Mouse (Mus musculus): ENCODE results near the gene Ccdc107. TPM values are rescaled to one million over a fixed set of nuclear protein-coding genes. Genes with fewer than 3 reads are reported as not detected.
A peak's percentile ranks its signal among the peaks of the same experiment; 100 is the strongest.

Ccdc107 gene
- polyA plus RNA-seq, 1 experiment from 2014 or later: 85.8 TPM

- Histone ChIP-seq H3K9ac (ENCODE audit: low read length) (no peak overlapping the region), H3K9me3 (ENCODE audit: control insufficient read depth, low read length) (no peaks in the 10 kb centered on the region), H3K27me3 (ENCODE audit: control insufficient read depth, insufficient read depth, low read length) (no peaks in the 10 kb centered on the region), H3K27ac (replicated peaks in 1 of 2; ENCODE audit: control insufficient read depth in 1 of 2, insufficient read depth in 1 of 2, low read depth in 2 of 2, low read length in 2 of 2) (no peak overlapping the region), H3K4me2 (ENCODE audit: low read length) (no peak overlapping the region), H3K4me1 (ENCODE audit: control insufficient read depth in 2 of 2, insufficient read depth in 2 of 2, low read length in 2 of 2) (peaks cover 10 to 12% of the 10 kb centered on the region in 2 experiments), H3K36me3 (ENCODE audit: control insufficient read depth, insufficient read depth, low read length) (no peaks in the 10 kb centered on the region), H3K4me3 (ENCODE audit: control insufficient read depth in 1 of 2, insufficient read depth in 1 of 2, low read depth in 1 of 2, low read length in 2 of 2) (no peak overlapping the region)
- ATAC-seq (ENCODE audit: insufficient number of reproducible peaks, insufficient read depth, low FRiP score, low read depth): no peak
- 86% methylated on average over 8 of the region's 8 CpGs for WGBS
These were observed 13.4 kb downstream of the Ccdc107 start for GRCm38 (mm10) chr4:43506074-43506473.

GRCm38 (mm10) chr4:43506536-43507185, 14.0 kb downstream of the Ccdc107 start, which contains the start of gene Car9:
TSS of gene Car9 (plus strand) at chr4:43506966.
- peaks cover 10 to 12% of the 10 kb centered on the region in 2 experiments for H3K4me1 ChIP-seq (ENCODE audit: control insufficient read depth in 2 of 2, insufficient read depth in 2 of 2, low read length in 2 of 2)
- H3K9me3 ChIP-seq (ENCODE audit: control insufficient read depth, low read length): no peaks in the 10 kb centered on the region
- H3K36me3 ChIP-seq (ENCODE audit: control insufficient read depth, insufficient read depth, low read length): no peaks in the 10 kb centered on the region
- H3K4me2 ChIP-seq (ENCODE audit: low read length): peak within 1 kb of the TSS; percentile 91
- peak within 1 kb of the TSS; percentile 76; the same call in 1 of the 2 replicates for H3K9ac ChIP-seq (ENCODE audit: low read length)
- peak within 1 kb of the TSS; percentile 55 to 74 for H3K4me3 ChIP-seq (ENCODE audit: control insufficient read depth in 1 of 2, insufficient read depth in 1 of 2, low read depth in 1 of 2, low read length in 2 of 2)
- H3K27ac ChIP-seq (replicated peaks in 1 of 2; ENCODE audit: control insufficient read depth in 1 of 2, insufficient read depth in 1 of 2, low read depth in 2 of 2, low read length in 2 of 2): no peak within 1 kb of the TSS
- ATAC-seq (ENCODE audit: insufficient number of reproducible peaks, insufficient read depth, low FRiP score, low read depth): no peak
- H3K27me3 ChIP-seq (ENCODE audit: control insufficient read depth, insufficient read depth, low read length): no peaks in the 10 kb centered on the region
- 71% methylated on average over 9 of the region's 9 CpGs for WGBS

GRCm38 (mm10) chr4:43507938-43508665, 15.4 kb downstream of the Ccdc107 start:
- Histone ChIP-seq H3K9me3 (ENCODE audit: control insufficient read depth, low read length) (no peaks in the 10 kb centered on the region), H3K9ac (ENCODE audit: low read length) (peak overlapping the region; percentile 76), H3K36me3 (ENCODE audit: control insufficient read depth, insufficient read depth, low read length) (no peaks in the 10 kb centered on the region), H3K4me2 (ENCODE audit: low read length) (peak overlapping the region; percentile 91), H3K27me3 (ENCODE audit: control insufficient read depth, insufficient read depth, low read length) (no peaks in the 10 kb centered on the region), H3K27ac (replicated peaks in 1 of 2; ENCODE audit: control insufficient read depth in 1 of 2, insufficient read depth in 1 of 2, low read depth in 2 of 2, low read length in 2 of 2) (peak overlapping the region; percentile 63 to 69; a peak in 3 of 4 replicates), H3K4me1 (ENCODE audit: control insufficient read depth in 2 of 2, insufficient read depth in 2 of 2, low read length in 2 of 2) (peaks cover 12 to 18% of the 10 kb centered on the region in 2 experiments), H3K4me3 (ENCODE audit: control insufficient read depth in 1 of 2, insufficient read depth in 1 of 2, low read depth in 1 of 2, low read length in 2 of 2) (peak overlapping the region; percentile 55 to 74)
- 4% methylated on average over 21 of the region's 22 CpGs for WGBS
- ATAC-seq (ENCODE audit: insufficient number of reproducible peaks, insufficient read depth, low FRiP score, low read depth): peak; percentile 25; the same call in 1 of the 2 replicates

GRCm38 (mm10) chr4:43508666-43508997, 15.9 kb downstream of the Ccdc107 start:
- WGBS: 2% methylated on average over 13 of the region's 13 CpGs
- H3K4me3 ChIP-seq (ENCODE audit: control insufficient read depth in 1 of 2, insufficient read depth in 1 of 2, low read depth in 1 of 2, low read length in 2 of 2): peak overlapping the region; percentile 55 to 74
- peak overlapping the region; percentile 91 for H3K4me2 ChIP-seq (ENCODE audit: low read length)
- H3K4me1 ChIP-seq (ENCODE audit: control insufficient read depth in 2 of 2, insufficient read depth in 2 of 2, low read length in 2 of 2): peaks cover 12 to 18% of the 10 kb centered on the region in 2 experiments
- no peaks in the 10 kb centered on the region for H3K9me3 ChIP-seq (ENCODE audit: control insufficient read depth, low read length)
- no peaks in the 10 kb centered on the region for H3K36me3 ChIP-seq (ENCODE audit: control insufficient read depth, insufficient read depth, low read length)
- H3K9ac ChIP-seq (ENCODE audit: low read length): peak overlapping the region; percentile 76
- no peaks in the 10 kb centered on the region for H3K27me3 ChIP-seq (ENCODE audit: control insufficient read depth, insufficient read depth, low read length)
- peak overlapping the region; percentile 63 to 69; a peak in 3 of 4 replicates for H3K27ac ChIP-seq (replicated peaks in 1 of 2; ENCODE audit: control insufficient read depth in 1 of 2, insufficient read depth in 1 of 2, low read depth in 2 of 2, low read length in 2 of 2)
- peak; percentile 77 for ATAC-seq (ENCODE audit: insufficient number of reproducible peaks, insufficient read depth, low FRiP score, low read depth)

- Histone ChIP-seq H3K9ac (ENCODE audit: low read length) (peak overlapping the region; percentile 76), H3K4me2 (ENCODE audit: low read length) (peak overlapping the region; percentile 91), H3K27ac (replicated peaks in 1 of 2; ENCODE audit: control insufficient read depth in 1 of 2, insufficient read depth in 1 of 2, low read depth in 2 of 2, low read length in 2 of 2) (no peak overlapping the region), H3K4me3 (ENCODE audit: control insufficient read depth in 1 of 2, insufficient read depth in 1 of 2, low read depth in 1 of 2, low read length in 2 of 2) (peak overlapping the region; percentile 55 to 74), H3K27me3 (ENCODE audit: control insufficient read depth, insufficient read depth, low read length) (no peaks in the 10 kb centered on the region), H3K9me3 (ENCODE audit: control insufficient read depth, low read length) (no peaks in the 10 kb centered on the region), H3K4me1 (ENCODE audit: control insufficient read depth in 2 of 2, insufficient read depth in 2 of 2, low read length in 2 of 2) (peaks cover 12 to 21% of the 10 kb centered on the region in 2 experiments), H3K36me3 (ENCODE audit: control insufficient read depth, insufficient read depth, low read length) (no peaks in the 10 kb centered on the region)
- no peak for ATAC-seq (ENCODE audit: insufficient number of reproducible peaks, insufficient read depth, low FRiP score, low read depth)
- 36% methylated on average over 9 of the region's 9 CpGs for WGBS
These were observed 16.4 kb downstream of the Ccdc107 start for GRCm38 (mm10) chr4:43509109-43509508.

- H3K9me3 ChIP-seq (ENCODE audit: control insufficient read depth, low read length): no peaks in the 10 kb centered on the region
- peaks cover 23% of the 10 kb centered on the region for H3K36me3 ChIP-seq (ENCODE audit: control insufficient read depth, insufficient read depth, low read length)
- 42% methylated on average over 19 of the region's 19 CpGs for WGBS
- no peak for ATAC-seq (ENCODE audit: insufficient number of reproducible peaks, insufficient read depth, low FRiP score, low read depth)
- H3K27me3 ChIP-seq (ENCODE audit: control insufficient read depth, insufficient read depth, low read length): no peaks in the 10 kb centered on the region
- 0 out of 2 replicates have a peak overlapping the region, but pooled peaks have one; percentile 13 for H3K4me2 ChIP-seq (ENCODE audit: low read length)
- H3K27ac ChIP-seq (replicated peaks in 1 of 2; ENCODE audit: control insufficient read depth in 1 of 2, insufficient read depth in 1 of 2, low read depth in 2 of 2, low read length in 2 of 2): no peak overlapping the region
- H3K4me1 ChIP-seq (ENCODE audit: control insufficient read depth in 2 of 2, insufficient read depth in 2 of 2, low read length in 2 of 2): peaks cover 16 to 35% of the 10 kb centered on the region in 2 experiments
- no peak overlapping the region for H3K9ac ChIP-seq (ENCODE audit: low read length)
- no peak overlapping the region for H3K4me3 ChIP-seq (ENCODE audit: control insufficient read depth in 1 of 2, insufficient read depth in 1 of 2, low read depth in 1 of 2, low read length in 2 of 2)
These were observed 19.2 kb downstream of the Ccdc107 start for GRCm38 (mm10) chr4:43511675-43512454.

- no peaks in the 10 kb centered on the region for H3K9me3 ChIP-seq (ENCODE audit: control insufficient read depth, low read length)
- ATAC-seq (ENCODE audit: insufficient number of reproducible peaks, insufficient read depth, low FRiP score, low read depth): no peak
- H3K27ac ChIP-seq (replicated peaks in 1 of 2; ENCODE audit: control insufficient read depth in 1 of 2, insufficient read depth in 1 of 2, low read depth in 2 of 2, low read length in 2 of 2): no peak overlapping the region
- WGBS: 46% methylated on average over 7 of the region's 7 CpGs
- no peaks in the 10 kb centered on the region for H3K27me3 ChIP-seq (ENCODE audit: control insufficient read depth, insufficient read depth, low read length)
- no peak overlapping the region for H3K4me3 ChIP-seq (ENCODE audit: control insufficient read depth in 1 of 2, insufficient read depth in 1 of 2, low read depth in 1 of 2, low read length in 2 of 2)
- H3K4me2 ChIP-seq (ENCODE audit: low read length): no peak overlapping the region
- peak overlapping the region; percentile 16; the same call in 1 of the 2 replicates for H3K9ac ChIP-seq (ENCODE audit: low read length)
- H3K36me3 ChIP-seq (ENCODE audit: control insufficient read depth, insufficient read depth, low read length): peaks cover 30% of the 10 kb centered on the region
- H3K4me1 ChIP-seq (ENCODE audit: control insufficient read depth in 2 of 2, insufficient read depth in 2 of 2, low read length in 2 of 2): peaks cover 15 to 35% of the 10 kb centered on the region in 2 experiments
These were observed 20.0 kb downstream of the Ccdc107 start for GRCm38 (mm10) chr4:43512653-43513052.

Measured in heart, embryonic 14.5 days (tissue).